Mouse (Mus musculus) heart, adult 8-10 months (tissue): ENCODE measurements around the gene Usp29. TPM values are rescaled to one million over a fixed set of nuclear protein-coding genes. Genes with fewer than 3 reads are reported as not detected.
"Not testable (repeated sequence)": the region's sequence is repeated elsewhere in the genome, so short reads cannot be mapped to it uniquely, and the experiment has no call there.

Experiments
- DNase-seq: peaks from one replicate; pipeline ENCODE4 v3.0.0; 2022; ENCODE audit warnings: low spot score
- microRNA-seq: library from miRNA; unstranded; fragments of <30 nt; microRNA quantifications from one replicate; pipeline ENCODE4 v1.2.0, GENCODE M21; 2022
- total RNA-seq, 4 experiments: library from RNA; stranded (reverse); gene quantifications; 2 replicates each; pipeline ENCODE4 v1.2.4; 2022

Usp29 gene
- total RNA-seq, 4 experiments from 2014 or later, result not detected

- DNase-seq, result no peak
These were observed 195.8 kb downstream of the Usp29 start for GRCm38 (mm10) chr7:6925926-6926730.

GRCm38 (mm10) chr7:6926731-6926995 lies 196.3 kb downstream of the Usp29 start:
- no peak for DNase-seq

- no peak for DNase-seq
These were observed 198.9 kb downstream of the Usp29 start for GRCm38 (mm10) chr7:6929286-6929685.

- DNase-seq, result no peak
These were observed 204.4 kb downstream of the Usp29 start for GRCm38 (mm10) chr7:6934741-6935140.

- DNase-seq, result peak; percentile 53
These were observed 206.7 kb downstream of the Usp29 start for GRCm38 (mm10) chr7:6937040-6937439.

- no peak for DNase-seq
These were observed 210.4 kb downstream of the Usp29 start for GRCm38 (mm10) chr7:6940761-6941231.

- DNase-seq, result not testable (repeated sequence)
These were observed 217.7 kb downstream of the Usp29 start for GRCm38 (mm10) chr7:6948061-6948460.

- DNase-seq, result no peak
These were observed 226.2 kb downstream of the Usp29 start for GRCm38 (mm10) chr7:6956576-6956975.

- DNase-seq, result no peak
These were observed 228.2 kb downstream of the Usp29 start for GRCm38 (mm10) chr7:6958574-6958973.

GRCm38 (mm10) chr7:6973566-6973965 lies 243.2 kb downstream of the Usp29 start:
- DNase-seq, result no peak

- DNase-seq, result no peak
These were observed 246.5 kb downstream of the Usp29 start for GRCm38 (mm10) chr7:6976890-6977289.

- DNase-seq, result not testable (repeated sequence)
These were observed 264.9 kb downstream of the Usp29 start, which contains the start of gene Aurkc for GRCm38 (mm10) chr7:6995251-6995650. Gene Aurkc, plus strand, starts transcription at chr7:6995300.

- not testable (repeated sequence) for DNase-seq
These were observed 268.5 kb downstream of the Usp29 start for GRCm38 (mm10) chr7:6998914-6999313.

GRCm38 (mm10) chr7:7005441-7005840 lies 275.1 kb downstream of the Usp29 start:
- DNase-seq, result not testable (repeated sequence)

Small RNA genes lying within 50 kb of the gene (microRNA-seq; reads per million reads assigned to microRNA genes)
- 1.4 reads per million for gene Mir3099

Other genes starting within 250 kb of the Usp29 start
- not detected for gene Olfr5, start 243.6 kb upstream of the Usp29 start, total RNA-seq
- not detected for gene Olfr1347, start 230.8 kb upstream of the Usp29 start, total RNA-seq
- not detected for gene Olfr1348, start 221.8 kb upstream of the Usp29 start, total RNA-seq
- not detected for gene Olfr1349, start 207.6 kb upstream of the Usp29 start, total RNA-seq
- not detected for gene Olfr1350, start 165.7 kb upstream of the Usp29 start, total RNA-seq
- 1 to 10 TPM; 2.3 to 4.0 (median 3.2) TPM for gene Zim1, start 34.1 kb upstream of the Usp29 start, total RNA-seq
- 1 to 10 TPM; 3.1 to 5.9 (median 4.3) TPM for gene Peg3, start 147 bp upstream of the Usp29 start, total RNA-seq